Mouse (Mus musculus) hematopoietic stem cell, adult 5-6 weeks (primary cell): ENCODE data around the gene Nek1. TPM values are rescaled to one million over a fixed set of nuclear protein-coding genes. Genes with fewer than 3 reads are reported as not detected.

ENCODE experiments used
- ATAC-seq, 2 experiments: fragments of 125-278 bp in 1 of 2; replicated peaks in 1 of 2; 2 replicates each; pipeline ENCODE4 v1.8.0; 2016 to 2017; ENCODE audit warnings: inconsistent platforms in 2 of 2, mild to moderate bottlenecking in 2 of 2, moderate number of reproducible peaks in 2 of 2, low read depth in 1 of 2, moderate TSS enrichment in 1 of 2; ENCODE audit not compliant: low FRiP score in 2 of 2, poor library complexity in 2 of 2, severe bottlenecking in 2 of 2, insufficient read depth in 1 of 2, low TSS enrichment in 1 of 2
- total RNA-seq: library from RNA; stranded (forward); fragments of 172-1452, 232-1000 nt; gene quantifications from 2 replicates; pipeline ENCODE4 v1.2.3, GENCODE M21; 2017

The Nek1 gene
- total RNA-seq, 1 experiment from 2014 or later: 28.2 TPM

- ATAC-seq: no peak
Measured at GRCm38 (mm10) chr8:61121631-61122030, 128.6 kb downstream of the Nek1 start.

- no peak for ATAC-seq
Measured at GRCm38 (mm10) chr8:61127299-61127861, 134.4 kb downstream of the Nek1 start.

GRCm38 (mm10) chr8:61132561-61133134 is 139.7 kb downstream of the Nek1 start:
- no peak for ATAC-seq

GRCm38 (mm10) chr8:61141869-61142268 is 148.9 kb downstream of the Nek1 start:
- ATAC-seq: no peak

GRCm38 (mm10) chr8:61142302-61142701 is 149.3 kb downstream of the Nek1 start:
- ATAC-seq: no peak

- no peak for ATAC-seq
Measured at GRCm38 (mm10) chr8:61142845-61143244, 149.8 kb downstream of the Nek1 start.

GRCm38 (mm10) chr8:61148728-61149127 is 155.7 kb downstream of the Nek1 start:
- ATAC-seq: no peak

- no peak for ATAC-seq
Measured at GRCm38 (mm10) chr8:61150596-61150995, 157.6 kb downstream of the Nek1 start.

- ATAC-seq: no peak
Measured at GRCm38 (mm10) chr8:61156406-61156805, 163.4 kb downstream of the Nek1 start.

- ATAC-seq: no peak
Measured at GRCm38 (mm10) chr8:61158540-61158939, 165.5 kb downstream of the Nek1 start.

- no peak for ATAC-seq
Measured at GRCm38 (mm10) chr8:61161461-61162185, 168.6 kb downstream of the Nek1 start.

- ATAC-seq: no peak
Measured at GRCm38 (mm10) chr8:61162186-61162566, 169.2 kb downstream of the Nek1 start.

GRCm38 (mm10) chr8:61171546-61171945 is 178.6 kb downstream of the Nek1 start:
- ATAC-seq: no peak

- ATAC-seq: no peak
Measured at GRCm38 (mm10) chr8:61173921-61174492, 181.0 kb downstream of the Nek1 start.

GRCm38 (mm10) chr8:61175876-61176275 is 182.9 kb downstream of the Nek1 start:
- no peak for ATAC-seq

GRCm38 (mm10) chr8:61177680-61178593 is 184.9 kb downstream of the Nek1 start:
- 0 out of 4 replicates have a peak, but pooled peaks of 1 of the 2 experiments have one; percentile 12 for ATAC-seq

- ATAC-seq: no peak
Measured at GRCm38 (mm10) chr8:61178594-61179140, 185.7 kb downstream of the Nek1 start.
